Mouse (Mus musculus) olfactory bulb, adult 2 months (tissue): ENCODE measurements around the gene Dtx1. TPM values are rescaled to one million over a fixed set of nuclear protein-coding genes. Genes with fewer than 3 reads are reported as not detected.

Experiments
- H3K27ac ChIP-seq: fragments of 200-500 bp; 2 replicates; pipeline ENCODE4 v1.5.1; 2012; ENCODE audit warnings: low read depth, low read length; ENCODE audit not compliant: insufficient read depth
- H3K4me1 ChIP-seq: fragments of 200-500 bp; 2 replicates; pipeline ENCODE4 v1.6.1; 2012; ENCODE audit warnings: low read length; ENCODE audit not compliant: control insufficient read depth, insufficient read depth
- H3K4me3 ChIP-seq: fragments of 200-500 bp; 2 replicates; pipeline ENCODE4 v1.5.1; 2012; ENCODE audit warnings: mild to moderate bottlenecking, low read depth, low read length, moderate library complexity; ENCODE audit not compliant: insufficient read depth
- CTCF ChIP-seq: fragments of 200-500 bp; IDR thresholded peaks from 2 replicates; pipeline ENCODE4 v1.5.1; 2012; ENCODE audit warnings: low read depth, mild to moderate bottlenecking, low read length, moderate library complexity; ENCODE audit not compliant: insufficient read depth
- POLR2A ChIP-seq: fragments of 200-500 bp; IDR thresholded peaks from 2 replicates; pipeline ENCODE4 v1.6.1; 2012; ENCODE audit warnings: mild to moderate bottlenecking, low read depth, low read length, moderate library complexity; ENCODE audit not compliant: insufficient read depth
- WGBS: fragments of 180-500 bp; shearing (Covaris S2); methylation state at CpG from one replicate; pipeline ENCODE4 v1.1.7; 2018; 5-methylcytosine and 5-hydroxymethylcytosine counted together
- polyA plus RNA-seq: library from polyadenylated mRNA; stranded (reverse); fragments of >200 nt; gene quantifications from 2 replicates; pipeline ENCODE4 v1.2.4, GENCODE M21; 2012; ENCODE audit warnings: low replicate concordance; ENCODE audit not compliant: missing spikeins, insufficient read depth, insufficient read length

Gene Dtx1
- polyA plus RNA-seq, 1 experiment, result not detected

DNA sequence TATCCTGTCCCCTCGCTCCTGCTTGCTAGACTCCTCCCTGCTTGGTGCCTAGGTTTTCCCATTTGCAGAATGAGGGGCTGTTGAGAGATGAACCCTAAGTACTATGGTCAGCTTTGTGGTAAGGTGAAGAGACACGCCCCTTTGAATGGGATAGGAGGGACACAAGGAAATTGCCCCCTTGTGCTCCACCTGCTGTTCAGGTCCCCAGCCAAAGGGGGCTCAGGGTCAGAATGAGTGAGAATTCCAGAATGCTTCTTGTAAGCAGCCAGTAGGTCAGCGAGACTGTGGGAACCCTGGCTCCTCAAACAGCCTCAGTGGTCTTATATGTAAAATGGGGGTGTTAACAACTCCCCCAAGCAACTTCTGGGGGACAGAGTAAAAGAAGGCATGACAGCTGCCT, 13.5 kb downstream of the Dtx1 start:
- Histone ChIP-seq H3K27ac (no peak overlapping the region; the same call in 1 of the 2 replicates), H3K4me1 (peaks cover 56% of the 10 kb centered on the region), H3K4me3 (no peak overlapping the region)
- 75% methylated on average over 3 of the region's 3 CpGs for WGBS
- no peak for TF ChIP-seq CTCF
- TF ChIP-seq POLR2A, result no peak

DNA sequence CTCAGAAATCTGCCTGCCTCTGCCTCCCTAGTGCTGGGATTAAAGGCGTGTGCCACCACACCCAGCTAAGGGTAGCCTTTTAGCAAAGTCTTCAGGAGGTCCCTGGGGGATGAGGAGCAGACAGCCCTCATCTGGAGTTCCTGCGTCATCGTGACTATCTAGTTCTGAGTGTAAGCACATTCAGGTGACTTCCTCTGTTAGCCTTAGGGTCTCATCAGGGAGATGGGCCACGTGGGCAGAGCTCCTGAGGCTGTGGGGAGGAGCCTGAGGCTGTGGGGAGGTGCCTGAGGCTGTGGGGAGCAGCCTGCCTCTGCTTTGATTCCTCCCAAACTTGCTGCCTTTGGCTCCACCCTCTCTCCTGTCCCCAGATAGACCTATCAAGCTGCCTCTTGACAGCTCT, 14.9 kb downstream of the Dtx1 start:
- TF ChIP-seq CTCF, result no peak
- no peak for TF ChIP-seq POLR2A
- 86% methylated on average over 4 of the region's 4 CpGs for WGBS
- peaks cover 56% of the 10 kb centered on the region for H3K4me1 ChIP-seq
- no peak overlapping the region for H3K27ac ChIP-seq
- H3K4me3 ChIP-seq, result no peak overlapping the region

GRCm38 (mm10) chr5:120696057-120696743, 15.5 kb downstream of the Dtx1 start:
- WGBS, result 80% methylated on average over 16 of the region's 16 CpGs
- no peak overlapping the region for H3K27ac ChIP-seq
- H3K4me1 ChIP-seq, result peaks cover 54% of the 10 kb centered on the region
- TF ChIP-seq CTCF (no peak), POLR2A (no peak)
- no peak overlapping the region for H3K4me3 ChIP-seq

DNA sequence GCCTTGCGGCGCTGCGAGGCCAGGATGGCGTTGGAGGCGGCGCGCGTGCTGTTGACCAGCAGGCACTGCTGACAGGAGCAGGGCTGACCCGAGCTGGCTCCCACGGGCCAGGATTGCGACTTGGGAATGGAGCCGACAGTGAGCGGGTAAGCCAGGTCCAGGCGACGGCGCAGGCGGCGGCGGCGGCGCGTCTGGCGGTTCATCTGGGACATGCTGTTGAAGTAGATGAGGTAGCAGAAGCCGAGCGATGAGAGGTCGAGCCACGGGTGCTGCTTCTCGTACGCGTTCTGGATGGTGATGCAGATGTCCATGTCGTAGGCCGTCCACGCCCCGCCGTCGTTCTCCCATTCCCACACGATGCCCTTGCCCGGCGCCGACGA, 17.0 kb downstream of the Dtx1 start:
- Histone ChIP-seq H3K27ac (no peak overlapping the region), H3K4me1 (peaks cover 50% of the 10 kb centered on the region)
- 67% methylated on average over 41 of the region's 41 CpGs for WGBS

DNA sequence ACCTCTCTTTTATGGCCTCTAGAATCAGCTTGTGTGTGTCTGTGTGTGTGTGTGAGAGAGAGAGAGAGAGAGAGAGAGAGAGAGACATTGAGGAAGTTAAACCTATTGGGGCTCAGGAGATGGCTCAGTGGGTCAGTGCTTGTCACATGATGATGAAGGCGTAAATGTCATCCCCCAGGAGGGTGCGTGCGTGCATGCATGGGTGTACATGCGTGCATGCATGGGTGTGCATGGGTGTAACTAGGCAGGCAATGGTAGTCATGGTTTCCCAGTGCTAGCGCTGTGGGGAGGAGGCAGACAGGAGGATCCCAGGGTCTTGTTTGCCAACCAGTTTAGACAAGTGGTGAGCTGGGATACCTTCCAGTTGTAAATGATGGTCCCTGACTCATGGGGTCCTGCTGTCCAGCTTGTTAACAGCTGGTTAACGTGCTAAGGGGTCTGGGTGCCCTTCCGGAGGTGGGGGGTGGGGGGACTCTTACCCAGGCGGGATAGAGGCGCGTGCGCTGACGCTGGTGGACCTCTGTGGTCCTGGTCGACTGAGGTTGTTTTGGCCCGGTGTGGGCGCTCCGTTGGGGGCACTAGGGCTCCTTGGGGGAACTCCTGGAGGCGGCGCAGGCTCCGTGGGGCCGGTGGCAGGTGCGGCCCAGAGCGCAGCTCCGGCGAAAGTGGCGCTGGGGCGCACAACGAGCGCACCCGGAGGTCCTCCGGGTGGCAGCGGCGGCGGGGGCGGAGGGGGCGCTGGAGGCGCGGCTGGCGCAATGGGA, 17.6 kb downstream of the Dtx1 start:
- no peak overlapping the region for H3K27ac ChIP-seq
- no peak overlapping the region for H3K4me3 ChIP-seq
- peaks cover 44% of the 10 kb centered on the region for H3K4me1 ChIP-seq
- TF ChIP-seq POLR2A (no peak), CTCF (no peak)
- 47% methylated on average over 38 of the region's 38 CpGs for WGBS

More for the DNA sequence above, 17.0 kb downstream of the Dtx1 start:
- H3K4me3 ChIP-seq, result no peak overlapping the region
- TF ChIP-seq CTCF (no peak), POLR2A (no peak)

DNA sequence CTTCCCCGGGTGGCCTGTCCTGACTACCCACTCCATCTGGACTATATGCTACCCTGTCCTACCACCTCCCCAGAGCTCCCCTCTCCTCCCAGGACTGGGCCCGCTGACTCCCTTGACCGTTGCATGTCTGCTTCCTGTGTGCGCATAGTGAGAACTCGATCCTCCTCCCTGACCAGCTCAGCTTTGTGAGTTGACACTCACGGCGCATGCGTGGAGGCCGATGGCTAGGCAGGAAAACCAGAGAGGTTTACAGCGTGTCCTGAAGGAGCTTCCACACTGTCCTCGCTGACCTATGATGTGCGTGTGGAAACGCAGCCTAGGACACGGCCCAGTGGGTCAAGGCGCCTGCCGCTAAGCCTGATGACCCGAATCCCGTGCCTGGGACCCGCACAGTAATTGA, 19.7 kb downstream of the Dtx1 start:
- Histone ChIP-seq H3K27ac (no peak overlapping the region), H3K4me3 (no peak overlapping the region), H3K4me1 (peaks cover 25% of the 10 kb centered on the region)
- TF ChIP-seq CTCF, result no peak
- TF ChIP-seq POLR2A, result no peak
- WGBS, result 81% methylated on average over 19 of the region's 19 CpGs

- H3K4me1 ChIP-seq, result peaks cover 23% of the 10 kb centered on the region; the same call in 1 of the 2 replicates
- no peak overlapping the region for H3K27ac ChIP-seq
- WGBS, result 62% methylated on average over 4 of the region's 4 CpGs
- no peak for TF ChIP-seq POLR2A
- TF ChIP-seq CTCF, result no peak
- no peak overlapping the region for H3K4me3 ChIP-seq
These were observed 21.3 kb downstream of the Dtx1 start for GRCm38 (mm10) chr5:120690417-120690816.

DNA sequence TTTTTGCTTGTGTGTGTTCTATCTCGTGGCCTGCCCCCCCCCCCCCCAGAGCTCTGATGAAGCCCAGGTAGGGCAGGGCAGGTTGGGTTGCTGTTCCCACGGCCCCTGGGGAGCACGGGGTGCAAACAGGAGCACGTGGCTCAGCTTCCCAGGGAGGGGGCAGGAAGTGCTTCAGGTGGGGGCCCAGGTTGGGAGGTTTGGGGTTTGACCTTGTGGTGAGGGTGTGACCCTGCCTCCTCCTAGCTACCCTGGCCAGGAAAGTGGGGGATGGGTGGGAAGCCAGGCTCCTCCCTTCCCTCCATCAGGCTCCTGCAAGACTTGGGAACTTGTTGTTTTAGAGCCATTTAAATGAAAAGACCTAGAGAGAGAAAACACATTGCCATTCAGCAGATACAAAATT, 23.3 kb downstream of the Dtx1 start:
- Histone ChIP-seq H3K27ac (no peak overlapping the region), H3K4me3 (no peak overlapping the region), H3K4me1 (peaks cover 13% of the 10 kb centered on the region; the same call in 1 of the 2 replicates)
- TF ChIP-seq POLR2A (no peak), CTCF (no peak)
- 61% methylated on average over 4 of the region's 4 CpGs for WGBS

- TF ChIP-seq CTCF (no peak), POLR2A (no peak)
- WGBS, result 94% methylated on average over 5 of the region's 5 CpGs
- H3K4me1 ChIP-seq, result peaks cover 13% of the 10 kb centered on the region; the same call in 1 of the 2 replicates
- no peak overlapping the region for H3K27ac ChIP-seq
- no peak overlapping the region for H3K4me3 ChIP-seq
These were observed 23.8 kb downstream of the Dtx1 start for GRCm38 (mm10) chr5:120687897-120688296.

- Histone ChIP-seq H3K4me1 (peaks cover 13% of the 10 kb centered on the region; the same call in 1 of the 2 replicates), H3K4me3 (no peak overlapping the region), H3K27ac (no peak overlapping the region)
- WGBS, result 83% methylated on average over 3 of the region's 3 CpGs
- TF ChIP-seq CTCF (no peak), POLR2A (no peak)
These were observed 24.3 kb downstream of the Dtx1 start for GRCm38 (mm10) chr5:120687484-120687851.
